Mouse (Mus musculus): Measurements from ENCODE around the gene Tmem60. TPM values are rescaled to one million over a fixed set of nuclear protein-coding genes. Genes with fewer than 3 reads are reported as not detected.
A peak's percentile ranks its signal among the peaks of the same experiment; 100 is the strongest.

Gene Tmem60
- polyA plus RNA-seq (2014; fragmentation: Nextera tagmentation; extraction: Ambion mirVana) = 67.3 and 76.2 TPM in 2 replicates

GRCm38 (mm10) chr5:20881915-20882800 is at the start of gene Tmem60, which contains the start of gene Phtf2:
TSS of gene Tmem60 (plus strand) at chr5:20882191.
TSS of gene Phtf2 (minus strand) at chr5:20882124.
- Histone ChIP-seq H3K4me1 (ENCODE audit: control insufficient read depth, insufficient read depth, low read length) (peaks cover 20% of the 10 kb centered on the region), H3K9me3 (replicated peaks; ENCODE audit: control insufficient read depth, low read length) (no peaks in the 10 kb centered on the region), H3K27ac (ENCODE audit: low read depth, low read length) (peak within 1 kb of the TSS; percentile 94), H3K27me3 (replicated peaks; ENCODE audit: control insufficient read depth, insufficient read depth, low read length) (no peaks in the 10 kb centered on the region), H3K4me2 (ENCODE audit: low read length) (peak within 1 kb of the TSS; percentile 71), H3K9ac (ENCODE audit: low read length) (peak within 1 kb of the TSS; percentile 83), H3K36me3 (ENCODE audit: control insufficient read depth, insufficient read depth, low read length) (peaks cover 3% of the 10 kb centered on the region; the same call in 1 of the 2 replicates), H3K4me3 (ENCODE audit: low read depth, low read length) (peak within 1 kb of the TSS; percentile 83)
- peak; percentile 100 for DNase-seq (ENCODE audit: low spot score)
- under 1% methylated on average over 80 of the region's 94 CpGs for WGBS
- ATAC-seq = peak; percentile 98

- Histone ChIP-seq H3K4me1 (ENCODE audit: control insufficient read depth, insufficient read depth, low read length) (no peaks in the 10 kb centered on the region), H3K27ac (ENCODE audit: low read depth, low read length) (no peak overlapping the region), H3K9me3 (replicated peaks; ENCODE audit: control insufficient read depth, low read length) (no peaks in the 10 kb centered on the region), H3K9ac (ENCODE audit: low read length) (no peak overlapping the region), H3K36me3 (ENCODE audit: control insufficient read depth, insufficient read depth, low read length) (0 out of 2 replicates have a peak, but pooled peaks cover 2% of the 10 kb centered on the region), H3K4me2 (ENCODE audit: low read length) (no peak overlapping the region), H3K4me3 (ENCODE audit: low read depth, low read length) (no peak overlapping the region), H3K27me3 (replicated peaks; ENCODE audit: control insufficient read depth, insufficient read depth, low read length) (no peaks in the 10 kb centered on the region)
- ATAC-seq = no peak
- DNase-seq (ENCODE audit: low spot score) = no peak
- 90% methylated on average over 1 of the region's 1 CpGs for WGBS
Observed at GRCm38 (mm10) chr5:20834399-20834798, 47.6 kb upstream of the Tmem60 start.

- no peak overlapping the region for H3K4me3 ChIP-seq (ENCODE audit: low read depth, low read length)
Observed at GRCm38 (mm10) chr5:20837082-20837481, 44.9 kb upstream of the Tmem60 start.

GRCm38 (mm10) chr5:20843405-20843804 is 38.6 kb upstream of the Tmem60 start:
- no peaks in the 10 kb centered on the region for H3K27me3 ChIP-seq (replicated peaks; ENCODE audit: control insufficient read depth, insufficient read depth, low read length)
- peak; percentile 59 for ATAC-seq
- no peak for DNase-seq (ENCODE audit: low spot score)
- H3K9ac ChIP-seq (ENCODE audit: low read length) = no peak overlapping the region
- no peak overlapping the region for H3K4me3 ChIP-seq (ENCODE audit: low read depth, low read length)
- 55% methylated on average over 2 of the region's 3 CpGs for WGBS
- 0 out of 2 replicates have a peak, but pooled peaks cover 5% of the 10 kb centered on the region for H3K4me1 ChIP-seq (ENCODE audit: control insufficient read depth, insufficient read depth, low read length)
- no peaks in the 10 kb centered on the region for H3K36me3 ChIP-seq (ENCODE audit: control insufficient read depth, insufficient read depth, low read length)
- no peak overlapping the region for H3K4me2 ChIP-seq (ENCODE audit: low read length)
- no peak overlapping the region for H3K27ac ChIP-seq (ENCODE audit: low read depth, low read length)
- H3K9me3 ChIP-seq (replicated peaks; ENCODE audit: control insufficient read depth, low read length) = no peaks in the 10 kb centered on the region

More at GRCm38 (mm10) chr5:20837082-20837481, 44.9 kb upstream of the Tmem60 start:
- no peaks in the 10 kb centered on the region for H3K27me3 ChIP-seq (replicated peaks; ENCODE audit: control insufficient read depth, insufficient read depth, low read length)
- ATAC-seq (no peak), DNase-seq (ENCODE audit: low spot score) (no peak)
- H3K9ac ChIP-seq (ENCODE audit: low read length) = no peak overlapping the region
- no peaks in the 10 kb centered on the region for H3K36me3 ChIP-seq (ENCODE audit: control insufficient read depth, insufficient read depth, low read length)
- no peak overlapping the region for H3K27ac ChIP-seq (ENCODE audit: low read depth, low read length)
- H3K9me3 ChIP-seq (replicated peaks; ENCODE audit: control insufficient read depth, low read length) = no peaks in the 10 kb centered on the region
- 97% methylated on average over 1 of the region's 1 CpGs for WGBS
- H3K4me2 ChIP-seq (ENCODE audit: low read length) = no peak overlapping the region
- H3K4me1 ChIP-seq (ENCODE audit: control insufficient read depth, insufficient read depth, low read length) = no peaks in the 10 kb centered on the region

GRCm38 (mm10) chr5:20843816-20844215 is 38.2 kb upstream of the Tmem60 start:
- ATAC-seq (peak; percentile 77), DNase-seq (ENCODE audit: low spot score) (peak; percentile 83)
- no peaks in the 10 kb centered on the region for H3K36me3 ChIP-seq (ENCODE audit: control insufficient read depth, insufficient read depth, low read length)
- H3K4me2 ChIP-seq (ENCODE audit: low read length) = no peak overlapping the region
- no peaks in the 10 kb centered on the region for H3K9me3 ChIP-seq (replicated peaks; ENCODE audit: control insufficient read depth, low read length)
- no peaks in the 10 kb centered on the region for H3K27me3 ChIP-seq (replicated peaks; ENCODE audit: control insufficient read depth, insufficient read depth, low read length)
- H3K9ac ChIP-seq (ENCODE audit: low read length) = no peak overlapping the region
- H3K4me3 ChIP-seq (ENCODE audit: low read depth, low read length) = no peak overlapping the region
- H3K4me1 ChIP-seq (ENCODE audit: control insufficient read depth, insufficient read depth, low read length) = 0 out of 2 replicates have a peak, but pooled peaks cover 5% of the 10 kb centered on the region
- WGBS = 37% methylated on average over 2 of the region's 2 CpGs
- H3K27ac ChIP-seq (ENCODE audit: low read depth, low read length) = no peak overlapping the region

- Histone ChIP-seq H3K9me3 (replicated peaks; ENCODE audit: control insufficient read depth, low read length) (no peaks in the 10 kb centered on the region), H3K27ac (ENCODE audit: low read depth, low read length) (no peak overlapping the region), H3K4me3 (ENCODE audit: low read depth, low read length) (no peak overlapping the region), H3K4me2 (ENCODE audit: low read length) (no peak overlapping the region), H3K4me1 (ENCODE audit: control insufficient read depth, insufficient read depth, low read length) (0 out of 2 replicates have a peak, but pooled peaks cover 5% of the 10 kb centered on the region), H3K36me3 (ENCODE audit: control insufficient read depth, insufficient read depth, low read length) (no peaks in the 10 kb centered on the region), H3K9ac (ENCODE audit: low read length) (no peak overlapping the region), H3K27me3 (replicated peaks; ENCODE audit: control insufficient read depth, insufficient read depth, low read length) (no peaks in the 10 kb centered on the region)
- WGBS = 90% methylated on average over 2 of the region's 2 CpGs
- no peak for DNase-seq (ENCODE audit: low spot score)
- no peak for ATAC-seq
Observed at GRCm38 (mm10) chr5:20847010-20847409, 35.0 kb upstream of the Tmem60 start.

- H3K9me3 ChIP-seq (replicated peaks; ENCODE audit: control insufficient read depth, low read length) = no peaks in the 10 kb centered on the region
- no peak for ATAC-seq
- no peaks in the 10 kb centered on the region for H3K27me3 ChIP-seq (replicated peaks; ENCODE audit: control insufficient read depth, insufficient read depth, low read length)
- no peak overlapping the region for H3K4me3 ChIP-seq (ENCODE audit: low read depth, low read length)
- H3K4me1 ChIP-seq (ENCODE audit: control insufficient read depth, insufficient read depth, low read length) = no peaks in the 10 kb centered on the region
- no peak overlapping the region for H3K4me2 ChIP-seq (ENCODE audit: low read length)
- no peak for DNase-seq (ENCODE audit: low spot score)
- no peak overlapping the region for H3K9ac ChIP-seq (ENCODE audit: low read length)
- 93% methylated on average over 4 of the region's 4 CpGs for WGBS
- H3K27ac ChIP-seq (ENCODE audit: low read depth, low read length) = no peak overlapping the region
- H3K36me3 ChIP-seq (ENCODE audit: control insufficient read depth, insufficient read depth, low read length) = no peaks in the 10 kb centered on the region
Observed at GRCm38 (mm10) chr5:20855066-20855465, 26.9 kb upstream of the Tmem60 start.

GRCm38 (mm10) chr5:20858404-20858803 is 23.6 kb upstream of the Tmem60 start:
- no peak overlapping the region for H3K9ac ChIP-seq (ENCODE audit: low read length)
- WGBS = 87% methylated on average over 2 of the region's 2 CpGs
- H3K27ac ChIP-seq (ENCODE audit: low read depth, low read length) = no peak overlapping the region
- no peaks in the 10 kb centered on the region for H3K4me1 ChIP-seq (ENCODE audit: control insufficient read depth, insufficient read depth, low read length)
- no peak for DNase-seq (ENCODE audit: low spot score)
- H3K4me2 ChIP-seq (ENCODE audit: low read length) = no peak overlapping the region
- no peaks in the 10 kb centered on the region for H3K36me3 ChIP-seq (ENCODE audit: control insufficient read depth, insufficient read depth, low read length)
- H3K4me3 ChIP-seq (ENCODE audit: low read depth, low read length) = no peak overlapping the region
- H3K27me3 ChIP-seq (replicated peaks; ENCODE audit: control insufficient read depth, insufficient read depth, low read length) = no peaks in the 10 kb centered on the region
- no peaks in the 10 kb centered on the region for H3K9me3 ChIP-seq (replicated peaks; ENCODE audit: control insufficient read depth, low read length)
- no peak for ATAC-seq

GRCm38 (mm10) chr5:20860565-20860964 is 21.4 kb upstream of the Tmem60 start:
- 90% methylated on average over 4 of the region's 4 CpGs for WGBS

More at GRCm38 (mm10) chr5:20860565-20860964, 21.4 kb upstream of the Tmem60 start:
- DNase-seq (ENCODE audit: low spot score) (no peak), ATAC-seq (no peak)
- no peaks in the 10 kb centered on the region for H3K36me3 ChIP-seq (ENCODE audit: control insufficient read depth, insufficient read depth, low read length)
- H3K9ac ChIP-seq (ENCODE audit: low read length) = no peak overlapping the region
- no peaks in the 10 kb centered on the region for H3K27me3 ChIP-seq (replicated peaks; ENCODE audit: control insufficient read depth, insufficient read depth, low read length)
- no peak overlapping the region for H3K4me2 ChIP-seq (ENCODE audit: low read length)
- no peak overlapping the region for H3K27ac ChIP-seq (ENCODE audit: low read depth, low read length)
- no peaks in the 10 kb centered on the region; the same call in 1 of the 2 replicates for H3K4me1 ChIP-seq (ENCODE audit: control insufficient read depth, insufficient read depth, low read length)
- no peak overlapping the region for H3K4me3 ChIP-seq (ENCODE audit: low read depth, low read length)
- H3K9me3 ChIP-seq (replicated peaks; ENCODE audit: control insufficient read depth, low read length) = no peaks in the 10 kb centered on the region
